Mouse (Mus musculus) megakaryocyte, embryonic 14.5 days (primary cell): ENCODE results near the gene Fzr1. TPM values are rescaled to one million over a fixed set of nuclear protein-coding genes. Genes with fewer than 3 reads are reported as not detected.

Source experiments
- H3K27me3 ChIP-seq: replicated peaks from 2 replicates; pipeline ENCODE3; 2012; ENCODE audit warnings: inconsistent platforms
- H3K36me3 ChIP-seq: replicated peaks from 2 replicates; pipeline ENCODE3; 2012; ENCODE audit warnings: low read length, inconsistent platforms, mixed read lengths
- H3K4me1 ChIP-seq: 2 replicates; pipeline ENCODE4 v1.6.1; 2012; ENCODE audit warnings: inconsistent platforms
- H3K4me3 ChIP-seq: replicated peaks from 2 replicates; pipeline ENCODE3; 2012; ENCODE audit warnings: moderate library complexity, mild to moderate bottlenecking, inconsistent platforms
- H3K9me3 ChIP-seq: 2 replicates; pipeline ENCODE4 v1.6.1; 2012; ENCODE audit warnings: inconsistent platforms
- FLI1 ChIP-seq: IDR thresholded peaks from 2 replicates; pipeline ENCODE4 v1.6.1; 2012; ENCODE audit warnings: low read length, inconsistent platforms, mixed read lengths
- GATA1 ChIP-seq: IDR thresholded peaks from 3 replicates; pipeline ENCODE4 v1.6.1; 2012; ENCODE audit warnings: mixed read lengths, low read length, inconsistent platforms, borderline replicate concordance
- polyA plus RNA-seq: library from polyadenylated mRNA; stranded (reverse); fragments of >175 nt; gene quantifications from 2 replicates; pipeline ENCODE4 v1.2.3, GENCODE M21; 2012; ENCODE audit warnings: low replicate concordance; ENCODE audit not compliant: insufficient read depth

Fzr1 gene
- polyA plus RNA-seq, 1 experiment: 72.9 TPM

DNA sequence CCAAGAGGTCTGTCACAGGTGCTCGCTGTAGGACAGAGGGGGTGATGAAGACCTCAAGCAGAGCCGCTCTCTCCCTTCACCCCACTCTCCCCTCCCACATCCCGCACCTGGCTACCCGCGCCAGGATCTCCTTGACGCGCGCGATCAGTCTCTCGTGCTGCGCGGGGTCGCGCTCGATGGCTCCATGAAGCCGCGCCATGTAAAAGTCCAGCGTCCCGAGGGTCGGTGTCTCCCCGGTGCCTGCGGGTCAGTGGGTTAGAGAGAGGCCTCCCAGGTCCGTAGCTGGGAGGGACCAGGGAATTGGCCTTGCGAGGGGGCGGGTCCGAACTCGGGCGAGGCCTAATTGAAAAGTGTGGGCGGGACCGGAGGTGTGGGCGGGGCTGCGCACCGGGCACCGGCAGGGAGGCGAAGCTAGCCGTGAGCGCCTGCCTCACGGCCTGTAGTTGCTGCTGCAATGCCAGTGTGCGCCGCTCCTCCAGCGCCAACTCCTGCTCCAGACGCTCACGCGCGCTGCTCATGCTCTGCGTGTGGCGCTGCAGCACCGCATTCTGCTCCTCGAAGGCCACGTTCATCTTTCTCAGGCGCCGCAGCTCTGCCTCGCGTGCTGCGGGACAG is 31.8 kb downstream of the Fzr1 start:
- TF ChIP-seq FLI1 (no peak), GATA1 (no peak)
- no peaks in the 10 kb centered on the region for H3K9me3 ChIP-seq
- H3K27me3 ChIP-seq: peaks cover 12% of the 10 kb centered on the region
- peaks cover 86% of the 10 kb centered on the region for H3K4me1 ChIP-seq
- H3K4me3 ChIP-seq: peak overlapping the region; percentile 85
- H3K36me3 ChIP-seq: peaks cover 39% of the 10 kb centered on the region

DNA sequence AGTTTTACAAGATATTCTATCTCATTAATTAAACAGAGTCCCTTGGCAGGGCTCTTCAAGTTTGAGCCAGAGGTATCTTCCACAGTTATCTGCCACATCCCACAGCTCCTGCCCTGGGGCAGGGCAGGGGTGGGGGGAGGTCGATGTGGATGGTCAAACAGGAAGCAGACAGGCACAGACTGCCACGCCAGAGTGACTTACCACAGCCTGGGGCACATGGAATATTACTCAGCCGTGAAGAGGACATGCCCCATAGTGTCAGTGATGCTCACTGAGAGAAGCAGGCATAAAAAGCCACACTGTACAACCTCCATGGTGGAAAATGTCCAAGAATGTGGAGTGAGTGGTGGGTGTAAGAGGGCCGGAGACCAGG is 33.2 kb downstream of the Fzr1 start:
- TF ChIP-seq GATA1: no peak
- no peak for TF ChIP-seq FLI1
- no peak overlapping the region for H3K4me3 ChIP-seq

GRCm38 (mm10) chr10:81344421-81345161 is 33.7 kb downstream of the Fzr1 start:
- Histone ChIP-seq H3K4me1 (peaks cover 91% of the 10 kb centered on the region), H3K27me3 (peaks cover 12% of the 10 kb centered on the region), H3K4me3 (no peak overlapping the region), H3K36me3 (peaks cover 39% of the 10 kb centered on the region), H3K9me3 (no peaks in the 10 kb centered on the region)
- TF ChIP-seq FLI1 (no peak), GATA1 (no peak)

More for the DNA sequence above, 33.2 kb downstream of the Fzr1 start:
- peaks cover 39% of the 10 kb centered on the region for H3K36me3 ChIP-seq
- H3K27me3 ChIP-seq: peaks cover 12% of the 10 kb centered on the region
- peaks cover 92% of the 10 kb centered on the region for H3K4me1 ChIP-seq
- no peaks in the 10 kb centered on the region for H3K9me3 ChIP-seq

- no peak for TF ChIP-seq GATA1
- TF ChIP-seq FLI1: no peak
- peaks cover 83% of the 10 kb centered on the region for H3K4me1 ChIP-seq
- peaks cover 12% of the 10 kb centered on the region for H3K27me3 ChIP-seq
- H3K9me3 ChIP-seq: no peaks in the 10 kb centered on the region
- H3K36me3 ChIP-seq: peaks cover 36% of the 10 kb centered on the region
- peak within 1 kb of the TSS; percentile 93 for H3K4me3 ChIP-seq
Observed at GRCm38 (mm10) chr10:81342686-81343505, 35.4 kb downstream of the Fzr1 start, which contains the start of gene Gipc3. Gene Gipc3 (minus strand): TSS chr10:81343266.

GRCm38 (mm10) chr10:81341333-81341949 is 36.9 kb downstream of the Fzr1 start:
- Histone ChIP-seq H3K4me3 (no peak overlapping the region), H3K9me3 (no peaks in the 10 kb centered on the region), H3K27me3 (peaks cover 12% of the 10 kb centered on the region), H3K4me1 (peaks cover 80% of the 10 kb centered on the region), H3K36me3 (peaks cover 35% of the 10 kb centered on the region)
- no peak for TF ChIP-seq GATA1
- TF ChIP-seq FLI1: no peak

DNA sequence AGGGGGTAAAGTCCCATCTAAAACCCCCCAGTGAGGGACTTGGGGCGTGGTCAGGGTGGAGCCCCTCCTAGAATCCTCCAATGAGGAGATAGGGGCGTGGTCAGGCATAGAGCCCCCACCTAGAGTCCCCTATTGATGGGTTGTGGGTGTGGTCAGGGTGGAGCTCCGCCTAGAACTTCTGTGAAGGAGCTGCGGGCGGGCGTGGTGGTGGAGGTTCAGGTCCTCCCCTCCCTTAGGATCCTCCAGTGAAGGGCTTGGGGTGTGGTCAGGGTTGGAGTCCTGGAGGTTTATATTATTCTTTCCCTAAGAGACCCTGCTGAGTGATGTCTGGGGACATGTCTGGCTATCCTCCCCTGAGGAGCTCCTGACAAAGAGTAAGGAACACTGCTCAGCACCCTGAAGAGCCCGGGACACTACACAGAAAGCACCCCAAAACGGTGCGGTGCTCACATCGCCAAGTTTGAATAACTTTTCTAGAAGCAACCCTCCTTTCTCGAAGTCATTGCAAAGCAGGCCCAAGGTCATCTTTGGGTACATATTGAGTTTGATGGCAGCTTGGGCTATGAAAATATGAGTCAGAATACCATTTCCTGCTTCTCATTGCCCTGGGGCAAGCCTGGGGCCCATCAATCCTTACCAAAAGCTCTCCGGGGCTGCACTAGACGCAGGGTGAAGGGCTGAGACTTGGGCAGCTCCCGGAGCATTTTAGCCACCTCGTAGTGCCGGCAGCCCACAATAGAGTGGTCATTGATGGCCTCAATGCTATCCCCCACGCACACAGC is 37.6 kb downstream of the Fzr1 start:
- no peak overlapping the region for H3K4me3 ChIP-seq
- H3K4me1 ChIP-seq: peaks cover 80% of the 10 kb centered on the region
- peaks cover 12% of the 10 kb centered on the region for H3K27me3 ChIP-seq
- H3K9me3 ChIP-seq: no peaks in the 10 kb centered on the region
- no peak for TF ChIP-seq FLI1
- no peak for TF ChIP-seq GATA1
- peaks cover 33% of the 10 kb centered on the region for H3K36me3 ChIP-seq

GRCm38 (mm10) chr10:81336558-81336957 is 41.8 kb downstream of the Fzr1 start:
- Histone ChIP-seq H3K9me3 (no peaks in the 10 kb centered on the region), H3K36me3 (peaks cover 58% of the 10 kb centered on the region), H3K4me1 (peaks cover 75% of the 10 kb centered on the region), H3K4me3 (no peak overlapping the region), H3K27me3 (no peaks in the 10 kb centered on the region)
- no peak for TF ChIP-seq GATA1
- TF ChIP-seq FLI1: no peak

DNA sequence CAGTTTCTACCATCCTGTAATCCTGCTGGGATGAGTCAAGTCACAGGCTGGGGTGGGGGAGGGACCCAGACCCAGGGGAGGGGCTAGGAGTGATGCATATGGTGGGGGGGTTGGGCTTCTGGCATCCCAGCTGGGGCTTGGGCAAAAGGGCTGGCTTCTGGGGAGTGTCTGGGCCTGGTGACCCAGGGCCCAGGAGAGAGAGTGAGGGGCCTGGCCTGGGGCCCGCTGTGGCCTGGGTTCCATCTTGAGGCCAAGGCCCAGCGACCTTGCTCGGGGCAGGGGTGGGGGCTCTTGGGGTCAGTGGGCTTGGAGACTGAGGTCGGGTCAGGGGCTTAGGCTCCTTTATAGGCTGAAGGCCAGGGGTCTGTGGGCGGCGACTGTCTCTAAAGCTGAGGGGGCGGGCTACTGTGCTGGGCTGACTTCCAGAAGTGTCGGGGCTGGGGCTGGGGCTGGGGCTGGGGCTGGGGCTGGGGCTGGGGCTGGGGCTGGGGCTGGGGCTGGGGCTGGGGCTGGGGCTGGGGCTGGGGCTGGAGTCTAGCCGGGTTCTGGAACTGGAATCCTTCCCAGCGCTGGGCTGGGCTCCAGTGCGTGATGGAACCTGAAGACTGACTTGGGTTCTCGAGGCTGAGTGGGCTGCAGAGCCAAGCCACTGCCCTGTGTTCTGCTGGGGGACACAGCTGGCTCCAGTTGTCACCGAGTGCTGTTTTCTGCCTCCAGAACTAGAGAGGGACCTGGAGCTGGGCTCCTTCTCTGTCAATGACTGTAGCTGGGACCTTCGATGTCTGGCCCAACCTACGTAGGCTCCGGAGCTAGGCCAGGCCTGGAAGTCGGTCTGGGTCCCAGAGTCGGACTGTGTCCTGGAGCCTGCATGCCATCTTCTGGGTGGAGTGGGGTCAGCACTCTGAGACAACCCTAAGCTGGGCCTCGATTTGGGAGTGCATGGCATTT is 42.6 kb downstream of the Fzr1 start:
- Histone ChIP-seq H3K4me1 (peaks cover 74% of the 10 kb centered on the region), H3K27me3 (no peaks in the 10 kb centered on the region), H3K4me3 (no peak overlapping the region), H3K9me3 (no peaks in the 10 kb centered on the region), H3K36me3 (peaks cover 61% of the 10 kb centered on the region)
- TF ChIP-seq FLI1 (no peak), GATA1 (no peak)
